Mouse (Mus musculus): ENCODE data around the gene Actr8. TPM values are rescaled to one million over a fixed set of nuclear protein-coding genes. Genes with fewer than 3 reads are reported as not detected.

Gene Actr8
- polyA plus RNA-seq (2017; shearing (Covaris generic)) = 10 to 100 TPM; 34.1 to 48.0 (median 42.6) TPM

DNA sequence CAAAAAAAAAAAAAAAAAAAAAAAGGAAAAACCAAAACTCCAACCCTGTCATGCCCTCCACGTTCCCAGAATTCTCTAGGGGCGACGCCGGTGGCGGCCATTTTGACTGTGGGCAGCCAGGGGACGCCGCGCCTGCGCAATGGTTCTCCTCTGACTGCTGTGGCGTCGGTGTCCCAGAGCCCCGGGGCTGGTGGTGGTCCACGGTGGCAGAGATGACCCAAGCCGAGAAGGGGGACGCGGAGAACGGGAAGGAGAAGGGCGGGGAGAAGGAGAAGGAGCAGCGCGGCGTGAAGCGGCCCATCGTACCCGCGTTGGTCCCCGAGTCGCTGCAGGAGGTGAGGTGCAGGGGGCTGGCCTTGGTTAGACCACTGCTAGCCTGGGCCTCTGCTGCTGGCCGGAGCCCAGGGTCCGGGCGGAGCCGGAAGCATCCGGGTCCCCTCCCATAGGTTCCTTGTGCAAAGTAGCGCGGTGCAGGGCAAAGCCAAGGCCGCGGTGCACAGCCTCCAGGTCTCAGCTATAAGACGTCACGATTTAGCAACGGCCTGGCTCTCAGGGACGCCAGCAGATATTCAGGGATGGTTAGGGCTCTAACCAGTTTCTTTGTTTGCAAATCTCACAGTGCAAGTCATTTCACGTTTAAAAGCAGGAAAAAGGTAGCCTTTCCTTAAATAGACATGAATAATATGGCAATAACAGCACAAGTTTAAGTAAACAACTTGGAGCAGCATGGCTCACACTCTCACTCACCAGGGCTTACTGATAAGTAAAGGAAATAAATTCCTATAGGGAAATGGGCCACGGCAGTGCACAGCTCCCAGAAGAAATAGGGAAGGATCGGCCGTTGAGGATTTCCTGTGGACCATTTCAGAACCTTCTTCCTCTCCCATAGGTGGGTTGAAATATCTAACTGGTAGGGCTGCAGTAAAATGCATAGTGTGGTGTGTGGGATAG lies at the start of gene Actr8:
Actr8 (plus strand) TSS at position 84 of the 951 bp plus-strand sequence.
- ATAC-seq = peak; percentile 75

GRCm38 (mm10) chr14:29928966-29929365 lies 49.2 kb upstream of the Actr8 start:
- ATAC-seq = no peak

DNA sequence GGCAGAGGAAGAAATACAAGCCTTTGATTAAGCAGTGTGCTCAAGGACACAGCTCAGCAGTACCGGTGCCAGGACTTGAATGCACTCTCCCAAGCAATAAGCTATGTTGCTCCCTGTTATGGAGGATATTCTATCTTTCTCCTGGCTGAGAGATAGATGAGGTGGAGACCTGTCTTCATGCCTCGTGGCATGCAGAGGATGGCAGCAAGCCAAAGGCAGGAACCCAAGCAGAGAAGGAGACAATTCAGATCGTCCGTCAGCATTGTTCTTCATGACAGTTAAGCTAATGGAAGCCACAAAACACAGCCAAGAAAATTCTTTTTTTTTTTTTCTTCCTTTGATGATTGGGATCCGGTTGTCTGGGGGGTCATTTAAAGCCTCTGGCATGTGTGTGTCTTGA lies 42.6 kb upstream of the Actr8 start:
- ATAC-seq = no peak

GRCm38 (mm10) chr14:29937466-29937865 lies 40.7 kb upstream of the Actr8 start:
- no peak for ATAC-seq

GRCm38 (mm10) chr14:29939600-29940312 lies 38.4 kb upstream of the Actr8 start:
- no peak for ATAC-seq

DNA sequence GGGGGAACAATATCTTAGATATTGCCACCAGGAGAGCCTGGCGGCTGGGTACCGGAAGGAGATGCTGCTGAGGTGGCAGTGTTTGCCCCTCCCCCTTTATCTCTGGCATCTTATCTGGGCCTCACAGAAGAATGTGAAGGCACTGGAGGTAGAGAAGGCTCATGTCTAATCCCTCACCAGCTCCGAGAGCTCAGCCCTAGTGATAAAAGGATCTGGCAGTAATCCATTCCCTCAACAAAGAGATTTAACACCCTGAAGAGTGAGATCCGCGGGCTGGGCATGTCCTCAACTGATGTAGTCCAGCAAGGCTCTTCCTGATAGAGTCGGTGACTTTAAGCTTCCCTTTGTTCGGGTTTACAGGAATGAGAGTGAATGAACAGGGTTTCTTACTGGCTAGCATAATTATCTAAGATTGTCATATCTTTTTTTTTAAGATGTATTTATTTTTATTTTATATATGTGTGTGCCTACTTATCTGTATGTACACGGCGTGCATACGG lies 37.8 kb upstream of the Actr8 start:
- no peak for ATAC-seq

GRCm38 (mm10) chr14:29940877-29941276 lies 37.3 kb upstream of the Actr8 start:
- ATAC-seq = no peak

GRCm38 (mm10) chr14:29946761-29947309 lies 31.3 kb upstream of the Actr8 start:
- ATAC-seq = peak; percentile 71

GRCm38 (mm10) chr14:29950805-29951204 lies 27.3 kb upstream of the Actr8 start:
- ATAC-seq = no peak

DNA sequence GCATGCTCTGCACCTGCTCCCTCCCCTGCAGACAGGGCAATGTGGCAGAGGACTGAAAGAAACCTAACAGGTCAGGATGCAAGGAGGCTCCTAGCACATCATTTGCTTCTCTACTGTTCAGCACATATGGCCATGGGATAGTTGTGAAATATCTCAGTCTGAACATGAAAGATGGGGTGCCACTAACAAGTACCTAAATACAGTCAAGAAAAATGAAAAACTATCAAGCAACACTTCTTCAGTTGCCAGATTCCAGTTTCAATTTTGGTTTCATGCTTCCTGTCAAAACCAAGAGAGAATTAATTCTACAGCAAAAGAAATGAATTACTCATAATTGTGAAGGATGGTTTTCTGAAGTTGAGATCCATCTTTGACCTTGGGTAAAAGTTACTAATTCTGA lies 20.7 kb upstream of the Actr8 start:
- ATAC-seq = no peak

- no peak for ATAC-seq
Observed at GRCm38 (mm10) chr14:29967611-29968010, 10.5 kb upstream of the Actr8 start.

DNA sequence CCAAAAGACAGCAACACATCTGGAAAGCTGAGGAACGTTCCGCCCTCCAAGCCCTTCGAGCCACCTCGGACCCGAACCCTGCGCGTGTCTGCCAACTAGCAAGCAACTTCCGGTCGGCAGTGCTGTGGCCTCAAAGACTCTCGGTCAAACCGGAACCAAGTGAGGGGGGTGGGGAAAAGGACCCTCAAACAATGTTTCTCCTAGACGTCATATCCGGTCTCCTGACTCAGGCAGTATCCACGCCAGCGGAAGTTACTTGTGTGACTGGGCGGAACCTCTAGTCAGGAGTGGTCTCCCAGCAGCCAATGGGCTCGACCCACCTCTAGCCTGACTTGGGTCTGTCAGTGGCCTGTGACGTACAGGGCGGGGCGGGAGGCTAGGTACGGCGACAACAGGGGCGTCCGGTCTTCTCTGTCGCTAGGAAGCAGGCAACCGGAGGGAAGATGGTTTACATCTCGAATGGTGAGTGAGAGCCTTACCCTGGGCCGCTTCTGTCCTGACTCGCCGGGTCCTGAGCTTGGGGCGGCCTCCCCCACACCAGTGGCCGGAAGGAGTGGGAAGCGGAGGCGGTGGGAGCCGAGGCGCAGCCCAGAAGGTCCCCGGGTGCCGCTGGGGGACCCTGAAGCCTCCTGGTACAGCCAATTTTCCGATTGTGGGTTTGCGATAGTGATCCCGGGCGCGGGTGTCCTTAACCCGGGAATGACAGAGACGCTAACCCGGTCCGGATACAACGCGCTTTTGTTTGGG lies 9.9 kb upstream of the Actr8 start, which contains the start of gene Selenok:
Selenok (plus strand) TSS at position 234 of the 747 bp plus-strand sequence.
- ATAC-seq = peak; percentile 99

GRCm38 (mm10) chr14:29971446-29971845 lies 6.7 kb upstream of the Actr8 start:
- ATAC-seq = no peak

DNA sequence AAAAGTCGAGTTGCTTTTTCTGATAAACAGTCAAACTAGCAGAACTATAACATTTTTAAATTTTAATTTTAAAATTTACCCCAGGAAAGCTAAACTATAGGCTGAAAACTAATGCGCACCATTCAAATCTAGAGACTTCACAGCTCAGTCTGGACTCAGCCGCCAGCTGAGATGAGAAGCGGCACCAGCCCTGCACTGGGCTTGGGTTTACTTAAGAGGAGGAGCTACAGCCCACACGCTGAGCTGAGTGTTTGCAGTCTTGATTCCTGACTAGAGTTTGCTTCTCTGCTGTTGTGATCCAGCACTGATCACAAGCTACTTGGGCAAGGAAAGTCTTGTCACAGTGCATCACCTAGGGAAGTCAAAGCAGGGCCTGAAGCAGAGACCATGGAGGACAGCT lies 6.1 kb upstream of the Actr8 start:
- ATAC-seq = no peak

- ATAC-seq = no peak
Observed at GRCm38 (mm10) chr14:29976927-29977326, 1.2 kb upstream of the Actr8 start.

DNA sequence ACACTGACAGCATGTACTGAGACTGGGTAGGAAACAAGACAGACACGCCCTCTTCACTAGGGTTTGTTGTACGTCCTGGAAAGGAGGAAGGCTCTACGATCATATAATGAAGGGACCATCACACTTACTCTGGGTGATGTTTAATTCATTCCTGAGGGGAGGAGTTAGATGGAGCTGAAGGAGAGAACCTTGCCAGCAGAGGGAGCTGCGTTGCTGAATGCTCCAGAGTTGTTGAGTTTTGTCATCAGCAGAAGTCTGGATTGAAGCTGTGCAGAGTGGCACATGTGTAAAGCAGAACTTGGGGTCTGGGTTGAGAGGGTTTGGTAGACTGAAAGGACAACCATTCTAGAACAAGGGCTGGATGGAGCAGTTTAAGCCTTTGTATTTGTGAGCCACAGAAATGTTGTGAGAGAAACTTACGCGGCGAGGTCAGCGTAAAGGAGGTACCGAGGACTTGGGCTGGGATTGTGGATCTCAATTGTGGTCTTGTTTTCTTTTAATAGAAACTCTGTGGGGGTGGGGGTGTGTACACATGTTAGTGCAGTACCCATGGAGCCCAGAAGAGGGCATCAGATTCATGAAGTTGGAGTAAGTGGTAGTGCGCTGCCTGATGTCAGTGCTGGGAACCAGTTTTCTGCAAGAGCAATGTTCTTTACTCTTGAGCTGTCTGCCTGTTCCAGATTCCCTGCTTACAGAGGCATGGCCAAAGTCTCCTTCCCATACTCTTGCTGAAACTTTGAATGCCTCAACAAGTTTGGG lies 2.5 kb downstream of the Actr8 start:
- ATAC-seq = no peak

- ATAC-seq = no peak
Observed at GRCm38 (mm10) chr14:29986096-29986495, 8.0 kb downstream of the Actr8 start.

DNA sequence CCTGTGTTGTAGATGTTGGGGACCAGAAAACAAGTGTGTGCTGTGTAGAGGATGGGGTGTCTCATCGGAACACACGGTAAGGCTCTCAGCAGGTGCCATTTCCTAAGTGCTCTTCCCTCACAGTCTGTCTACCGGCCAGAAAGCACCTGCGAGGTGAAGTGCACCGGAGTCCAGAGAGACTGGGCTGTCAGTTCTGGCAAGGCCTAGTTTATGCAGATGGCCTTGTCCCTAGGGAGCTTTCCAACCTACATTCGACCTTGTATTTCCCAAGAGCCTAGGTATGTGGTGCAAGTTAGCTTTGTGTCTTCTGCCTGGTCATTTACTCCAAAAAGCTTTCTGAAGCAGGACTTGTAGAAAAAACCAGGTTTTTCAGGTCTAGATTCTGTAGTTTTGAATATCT lies 9.1 kb downstream of the Actr8 start:
- no peak for ATAC-seq

DNA sequence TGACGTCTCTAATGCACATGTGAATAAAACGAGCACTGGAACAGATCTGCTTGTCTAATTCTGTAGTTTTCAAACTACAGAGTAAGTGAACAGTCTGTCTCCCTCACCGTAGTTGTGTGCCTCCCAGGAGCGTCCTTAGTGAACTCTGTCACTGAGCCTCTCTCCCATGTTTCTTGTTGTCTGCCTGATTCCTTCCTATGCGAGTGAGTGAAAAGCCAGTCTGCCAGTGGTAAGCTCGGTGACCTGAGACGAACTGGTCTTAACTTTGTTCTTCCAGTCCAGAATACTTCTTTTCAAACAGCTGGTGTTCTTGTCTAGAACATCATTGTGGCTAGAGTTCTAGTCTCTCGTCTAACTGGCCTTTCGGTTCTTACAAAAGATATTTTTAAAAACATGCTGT lies 9.6 kb downstream of the Actr8 start:
- ATAC-seq = no peak

DNA sequence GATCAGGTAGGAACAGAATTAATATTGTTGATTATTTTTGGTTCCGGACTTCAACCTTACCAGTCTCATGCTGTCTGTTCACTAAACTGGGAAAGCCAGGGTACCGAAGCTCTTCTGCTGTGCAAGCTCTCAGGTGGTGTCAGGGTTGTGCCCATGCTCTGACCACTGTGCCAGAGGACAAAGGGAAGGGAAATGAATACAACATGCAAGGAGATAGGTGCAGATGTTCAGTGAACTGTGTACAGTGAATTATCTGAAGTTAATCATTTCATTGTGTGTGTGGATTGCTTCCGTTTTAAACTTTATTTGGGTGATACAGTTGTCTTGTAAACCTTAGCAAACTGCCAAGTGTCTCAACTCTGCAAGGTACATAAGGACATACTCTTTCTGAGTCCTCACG lies 10.2 kb downstream of the Actr8 start:
- no peak for ATAC-seq

DNA sequence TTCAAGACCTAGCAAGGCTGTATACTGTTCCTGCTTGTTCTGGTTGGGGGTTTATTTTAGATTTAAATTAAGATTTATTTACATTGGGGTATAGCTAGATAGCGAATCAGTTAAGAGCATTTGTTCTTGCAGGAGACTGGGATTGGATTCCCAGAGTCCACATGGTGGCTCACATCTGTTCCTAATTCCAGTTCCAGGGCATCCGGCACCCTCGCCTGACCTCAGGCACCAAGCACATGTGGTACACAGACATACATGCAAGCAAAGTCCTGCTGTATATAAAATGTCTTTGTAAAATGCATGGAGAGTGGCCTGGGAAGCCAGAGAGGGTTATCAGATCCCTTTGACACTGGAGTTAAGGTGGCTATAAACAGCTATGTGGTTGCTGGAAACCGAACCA lies 16.8 kb downstream of the Actr8 start:
- no peak for ATAC-seq
